Mouse (Mus musculus) liver, embryonic 14.5 days (tissue): ENCODE data around the gene Tspyl1. TPM values are rescaled to one million over a fixed set of nuclear protein-coding genes. Genes with fewer than 3 reads are reported as not detected.

Experiments used
- ATAC-seq: fragments of 200-750 bp; cut with Nextera tagmentation; 2 replicates; pipeline ENCODE4 v1.8.0; 2017; ENCODE audit warnings: moderate number of reproducible peaks, mild to moderate bottlenecking, moderate library complexity; ENCODE audit not compliant: insufficient read depth
- DNase-seq, 3 experiments: peaks; one replicate each; pipeline ENCODE4 v3.0.0-alpha.2; 2012 to 2013; ENCODE audit warnings: low read depth in 3 of 3, low spot score in 3 of 3
- H3K27ac ChIP-seq: fragments of 300-500 bp; sonication (generic); 2 replicates; pipeline ENCODE4 v1.5.1; 2014; ENCODE audit warnings: moderate library complexity, mild to moderate bottlenecking, control low read depth, inconsistent platforms
- H3K27me3 ChIP-seq: fragments of 300-500 bp; sonication (generic); 2 replicates; pipeline ENCODE4 v1.6.1; 2014; ENCODE audit warnings: mild to moderate bottlenecking, low read length, moderate library complexity; ENCODE audit not compliant: control insufficient read depth, insufficient read depth
- H3K36me3 ChIP-seq: fragments of 300-500 bp; sonication (generic); replicated peaks from 2 replicates; pipeline ENCODE4 v1.6.1; 2014; ENCODE audit warnings: low read depth; ENCODE audit not compliant: control insufficient read depth, insufficient read depth
- H3K4me1 ChIP-seq, 2 experiments: fragments of 200-500 bp in 1 of 2; fragments of 300-500 bp in 1 of 2; sonication (generic) in 1 of 2; replicated peaks; 2 replicates each; pipeline ENCODE4 v1.6.1; 2012 to 2014; ENCODE audit warnings: antibody characterized with exemption in 1 of 2, inconsistent platforms in 1 of 2, low read length in 1 of 2; ENCODE audit not compliant: control insufficient read depth in 2 of 2, insufficient read depth in 2 of 2
- H3K4me2 ChIP-seq: fragments of 300-500 bp; sonication (generic); 2 replicates; pipeline ENCODE4 v1.6.1; 2014; ENCODE audit warnings: low read depth, mild to moderate bottlenecking, control low read depth, moderate library complexity
- H3K4me3 ChIP-seq, 2 experiments: fragments of 200-500 bp in 1 of 2; fragments of 300-500 bp in 1 of 2; sonication (generic) in 1 of 2; 2 replicates each; pipeline ENCODE4 v1.5.1; 2012 to 2014; ENCODE audit warnings: low read depth in 2 of 2, low read length in 2 of 2, mild to moderate bottlenecking in 2 of 2, control low read depth in 1 of 2, inconsistent platforms in 1 of 2, moderate library complexity in 1 of 2; ENCODE audit not compliant: insufficient read depth in 1 of 2
- H3K9ac ChIP-seq: fragments of 300-500 bp; sonication (generic); replicated peaks from 2 replicates; pipeline ENCODE4 v1.6.1; 2014; ENCODE audit warnings: mild to moderate bottlenecking, control low read depth, moderate library complexity
- H3K9me3 ChIP-seq: fragments of 300-500 bp; sonication (generic); 2 replicates; pipeline ENCODE4 v1.6.1; 2016; ENCODE audit warnings: low read length, mixed read lengths; ENCODE audit not compliant: control insufficient read depth
- CTCF ChIP-seq: IDR thresholded peaks from 2 replicates; pipeline ENCODE4 v1.5.1; 2016; ENCODE audit warnings: antibody characterized with exemption, low read depth, control low read depth
- EP300 ChIP-seq: IDR thresholded peaks from 2 replicates; pipeline ENCODE4 v1.6.1; 2016; ENCODE audit warnings: antibody characterized with exemption, low read depth
- WGBS: fragments of 180-500 bp; shearing (Covaris S2); extraction: QIAGEN DNeasy Blood & Tissue Kit; methylation state at CpG from one replicate; pipeline ENCODE4 v1.1.7; 2014; ENCODE audit not compliant: insufficient replicate concordance; 5-methylcytosine and 5-hydroxymethylcytosine counted together
- polyA plus RNA-seq, 2 experiments: library from polyadenylated mRNA; depleted of rRNA in 1 of 2; stranded (reverse) in 1 of 2; unstranded in 1 of 2; fragments of >200 nt; fragmentation: Nextera tagmentation in 1 of 2; extraction: Ambion mirVana in 1 of 2; gene quantifications; 2 replicates each; pipeline versions ENCODE4 v1.2.1 to v1.2.3; 2012 to 2014

The Tspyl1 gene
- polyA plus RNA-seq (2012; rRNA removed) (8.4 and 11.2 TPM in 2 replicates), polyA plus RNA-seq (2014; fragmentation: Nextera tagmentation; extraction: Ambion mirVana) (13.0 and 13.5 TPM in 2 replicates)

GRCm38 (mm10) chr10:34281962-34282388, at the start of gene Tspyl1:
TSS of gene Tspyl1 (plus strand) at chr10:34282190.
- peak; percentile 96 for ATAC-seq
- TF ChIP-seq EP300 (peak; percentile 86), CTCF (no peak)
- Histone ChIP-seq H3K4me3 (peak within 1 kb of the TSS; percentile 79 to 97), H3K9me3 (no peaks in the 10 kb centered on the region), H3K9ac (peak within 1 kb of the TSS; percentile 99), H3K36me3 (no peaks in the 10 kb centered on the region), H3K27me3 (no peaks in the 10 kb centered on the region), H3K27ac (peak within 1 kb of the TSS; percentile 74), H3K4me2 (peak within 1 kb of the TSS; percentile 83), H3K4me1 (peaks cover 10 to 11% of the 10 kb centered on the region in 2 experiments)
- under 1% methylated on average over 38 of the region's 38 CpGs for WGBS
- peak; percentile 96 to 97 (median 97) for DNase-seq

GRCm38 (mm10) chr10:34233418-34233817, 48.6 kb upstream of the Tspyl1 start:
- WGBS = 43% methylated on average over 1 of the region's 1 CpGs
- DNase-seq (no peak), ATAC-seq (no peak)
- Histone ChIP-seq H3K4me3 (no peak overlapping the region), H3K9ac (no peak overlapping the region), H3K27ac (no peak overlapping the region), H3K4me2 (no peak overlapping the region), H3K9me3 (no peaks in the 10 kb centered on the region), H3K36me3 (no peaks in the 10 kb centered on the region), H3K27me3 (no peaks in the 10 kb centered on the region), H3K4me1 (peaks cover 6 to 8% of the 10 kb centered on the region in 2 experiments)
- TF ChIP-seq CTCF = no peak
- TF ChIP-seq EP300 = no peak

GRCm38 (mm10) chr10:34233931-34234745, 47.9 kb upstream of the Tspyl1 start:
- no peaks in the 10 kb centered on the region for H3K9me3 ChIP-seq
- TF ChIP-seq EP300 (no peak), CTCF (peak; percentile 38; the same call in 1 of the 2 replicates)
- no peak overlapping the region for H3K27ac ChIP-seq
- H3K4me2 ChIP-seq = no peak overlapping the region
- no peaks in the 10 kb centered on the region for H3K36me3 ChIP-seq
- ATAC-seq (no peak), DNase-seq (no peak)
- peaks cover 6 to 14% of the 10 kb centered on the region in 2 experiments for H3K4me1 ChIP-seq
- no peak overlapping the region for H3K9ac ChIP-seq
- no peaks in the 10 kb centered on the region for H3K27me3 ChIP-seq
- H3K4me3 ChIP-seq = no peak overlapping the region
- WGBS = 29% methylated on average over 2 of the region's 2 CpGs

- Histone ChIP-seq H3K4me1 (peaks cover 8 to 16% of the 10 kb centered on the region in 2 experiments), H3K4me3 (no peak overlapping the region), H3K27ac (no peak overlapping the region), H3K4me2 (no peak overlapping the region), H3K9ac (no peak overlapping the region), H3K9me3 (no peaks in the 10 kb centered on the region), H3K27me3 (no peaks in the 10 kb centered on the region), H3K36me3 (no peaks in the 10 kb centered on the region)
- no peak for DNase-seq
- WGBS = 4% methylated on average over 3 of the region's 3 CpGs
- TF ChIP-seq EP300 (no peak), CTCF (no peak)
- ATAC-seq = no peak
Observed at GRCm38 (mm10) chr10:34235384-34235783, 46.6 kb upstream of the Tspyl1 start.

GRCm38 (mm10) chr10:34236569-34236968, 45.4 kb upstream of the Tspyl1 start:
- no peak for DNase-seq
- ATAC-seq = no peak
- Histone ChIP-seq H3K4me3 (no peak overlapping the region), H3K9ac (no peak overlapping the region), H3K4me2 (no peak overlapping the region), H3K27ac (no peak overlapping the region), H3K27me3 (no peaks in the 10 kb centered on the region), H3K4me1 (peaks cover 8 to 18% of the 10 kb centered on the region in 2 experiments), H3K9me3 (no peaks in the 10 kb centered on the region), H3K36me3 (no peaks in the 10 kb centered on the region)
- TF ChIP-seq CTCF (no peak), EP300 (no peak)
- 81% methylated on average over 5 of the region's 5 CpGs for WGBS
